Mouse (Mus musculus) G1E (cell line): ENCODE measurements around the gene Neurl1a. TPM values are rescaled to one million over a fixed set of nuclear protein-coding genes. Genes with fewer than 3 reads are reported as not detected.

ENCODE experiments used
- ATAC-seq: 2 replicates; pipeline ENCODE4 v1.8.0; 2016; ENCODE audit warnings: mild to moderate bottlenecking; ENCODE audit not compliant: insufficient number of reproducible peaks, poor library complexity, low FRiP score, severe bottlenecking; ENCODE audit errors: extremely low read depth
- DNase-seq: peaks from one replicate; pipeline ENCODE4 v3.0.0; 2012; ENCODE audit warnings: low spot score
- H3K27me3 ChIP-seq: 2 replicates; pipeline ENCODE4 v1.6.1; 2012; ENCODE audit warnings: mild to moderate bottlenecking, low read length, inconsistent platforms; ENCODE audit not compliant: insufficient read depth
- H3K36me3 ChIP-seq: replicated peaks from 2 replicates; pipeline ENCODE3; 2012; ENCODE audit warnings: mild to moderate bottlenecking, inconsistent platforms
- H3K4me1 ChIP-seq: 2 replicates; pipeline ENCODE4 v1.6.1; 2012; ENCODE audit warnings: low read depth, low read length, inconsistent platforms, mixed read lengths; ENCODE audit not compliant: insufficient read depth
- H3K4me3 ChIP-seq: 2 replicates; pipeline ENCODE4 v1.5.1; 2012; ENCODE audit warnings: low read depth, mild to moderate bottlenecking, inconsistent platforms, low read length, moderate library complexity, mixed read lengths
- H3K9me3 ChIP-seq: replicated peaks from 2 replicates; pipeline ENCODE4 v1.6.1; 2012; ENCODE audit warnings: inconsistent platforms
- CTCF ChIP-seq: IDR thresholded peaks from 2 replicates; pipeline ENCODE4 v1.5.1; 2012; ENCODE audit warnings: low read depth, low read length, inconsistent platforms, mixed read lengths
- GATA1 ChIP-seq: IDR thresholded peaks from 2 replicates; pipeline ENCODE4 v1.6.1; 2012; ENCODE audit warnings: borderline replicate concordance, low read length, inconsistent platforms, mixed read lengths
- GATA2 ChIP-seq: IDR thresholded peaks from 2 replicates; pipeline ENCODE4 v1.6.1; 2012; ENCODE audit warnings: low read depth, low read length, inconsistent platforms, borderline replicate concordance
- POLR2AphosphoS5 ChIP-seq: IDR thresholded peaks from 2 replicates; pipeline ENCODE4 v1.6.1; 2012; ENCODE audit warnings: low read depth, low read length, inconsistent platforms; ENCODE audit not compliant: insufficient replicate concordance
- TAL1 ChIP-seq: conservative IDR thresholded peaks from 2 replicates; pipeline ENCODE4 v1.6.1; 2012; ENCODE audit warnings: low read depth, low read length, inconsistent platforms, mixed read lengths
- polyA plus RNA-seq: library from polyadenylated mRNA; stranded (reverse); fragments of >175 nt; gene quantifications from 2 replicates; pipeline ENCODE4 v1.2.3, GENCODE M21; 2012
- total RNA-seq, 2 experiments: library from RNA; stranded (forward) in 1 of 2; stranded (reverse) in 1 of 2; fragments of 200-1000 nt in 1 of 2; fragments of >200 nt in 1 of 2; fragmentation: Nextera tagmentation in 1 of 2; gene quantifications; 2 replicates each; pipeline ENCODE4 v1.2.3; 2014 to 2017

The Neurl1a gene
- total and polyA plus RNA-seq, 3 experiments, result 0.05 TPM; not detected in 2

DNA sequence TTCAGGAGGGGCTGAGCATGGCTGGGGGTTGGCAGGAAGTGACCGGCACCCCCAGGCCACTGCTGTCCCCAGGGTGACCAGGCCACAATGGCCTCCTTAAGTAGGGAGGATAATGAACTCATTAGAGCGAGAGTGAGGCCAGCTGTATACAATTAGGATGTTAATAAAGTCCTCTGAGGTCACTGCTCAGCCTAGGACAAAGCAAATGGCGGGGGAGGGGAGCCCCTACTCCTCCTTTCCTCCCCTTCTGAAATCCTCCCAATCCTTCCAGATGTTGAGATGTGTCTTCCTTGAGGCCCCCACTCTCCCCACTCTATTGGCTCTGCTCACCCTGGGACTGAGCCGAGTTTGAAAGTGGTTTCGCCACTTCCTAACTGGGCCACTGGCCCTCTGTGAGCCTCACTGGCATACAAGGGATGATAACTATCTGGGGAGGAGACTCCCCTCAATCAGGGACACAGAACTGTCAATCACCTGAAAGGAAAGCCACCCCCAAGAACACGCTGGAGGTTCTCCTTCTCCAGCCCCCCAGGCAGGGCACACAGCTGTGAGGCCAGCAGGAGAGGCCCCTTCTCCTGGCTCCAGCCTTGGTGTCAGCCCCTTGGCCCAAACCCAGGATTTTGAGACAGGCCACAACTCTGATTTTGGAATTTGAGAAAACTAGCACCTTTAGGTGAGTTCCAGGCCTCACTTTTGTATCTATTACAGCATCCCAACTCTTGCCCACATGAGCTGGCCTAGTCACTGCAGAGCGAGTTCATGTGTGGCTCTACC, 112.9 kb downstream of the Neurl1a start:
- H3K36me3 ChIP-seq, result no peaks in the 10 kb centered on the region
- no peak overlapping the region for H3K4me3 ChIP-seq
- no peaks in the 10 kb centered on the region for H3K9me3 ChIP-seq
- TF ChIP-seq GATA1, result no peak
- no peak for TF ChIP-seq TAL1
- no peak for TF ChIP-seq CTCF
- no peak for TF ChIP-seq GATA2
- TF ChIP-seq POLR2AphosphoS5, result no peak
- DNase-seq, result no peak
- ATAC-seq, result no peak
- no peaks in the 10 kb centered on the region for H3K27me3 ChIP-seq
- no peaks in the 10 kb centered on the region for H3K4me1 ChIP-seq

DNA sequence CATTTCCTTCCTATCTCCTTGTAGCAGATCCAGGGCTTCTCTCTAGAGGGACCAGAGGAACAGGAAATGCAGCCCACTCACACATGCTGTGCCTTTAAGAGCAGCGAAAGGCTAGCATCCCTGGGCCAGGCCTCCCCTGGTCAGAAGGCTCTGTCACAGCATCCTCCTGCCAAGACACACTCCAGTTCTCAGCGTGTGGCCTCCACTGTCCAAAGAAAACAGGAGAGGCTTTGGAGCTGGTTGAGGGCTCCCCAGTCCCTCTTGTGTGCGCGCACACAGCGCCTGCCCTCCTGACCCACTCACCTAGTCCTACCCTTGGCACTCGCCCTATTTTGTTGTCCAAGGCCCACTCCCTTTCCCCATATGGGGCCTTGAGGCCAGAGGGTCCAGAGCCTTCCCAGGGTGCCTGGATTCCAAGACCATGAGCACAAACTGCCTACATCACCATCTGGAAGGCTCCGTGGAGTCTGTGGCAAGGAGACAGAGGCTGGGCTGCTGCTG, 113.9 kb downstream of the Neurl1a start:
- Histone ChIP-seq H3K4me1 (no peaks in the 10 kb centered on the region), H3K36me3 (no peaks in the 10 kb centered on the region), H3K27me3 (no peaks in the 10 kb centered on the region), H3K4me3 (no peak overlapping the region), H3K9me3 (no peaks in the 10 kb centered on the region)
- ATAC-seq (no peak), DNase-seq (no peak)
- TF ChIP-seq GATA1, result no peak
- no peak for TF ChIP-seq CTCF
- TF ChIP-seq TAL1, result no peak
- no peak for TF ChIP-seq GATA2
- no peak for TF ChIP-seq POLR2AphosphoS5

DNA sequence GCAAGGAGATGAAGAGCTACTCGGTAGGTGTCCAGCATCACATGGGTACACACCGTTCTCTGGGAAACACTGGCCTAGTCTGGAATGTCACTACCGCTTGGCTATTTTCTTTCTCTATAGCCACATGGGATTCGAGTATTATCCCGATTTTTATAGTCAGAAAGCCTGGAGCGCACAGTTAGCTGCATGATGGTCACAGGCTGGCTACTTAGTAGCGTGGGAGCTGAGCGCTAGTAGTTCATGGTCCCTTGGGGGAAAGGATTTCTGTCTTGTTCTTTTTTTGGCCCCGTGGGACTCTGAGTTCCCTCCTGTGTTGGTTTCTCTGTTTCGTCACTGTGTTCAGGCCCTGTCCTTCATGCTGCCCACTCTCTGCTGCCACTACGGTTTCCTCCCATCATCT, 119.5 kb downstream of the Neurl1a start:
- H3K4me1 ChIP-seq, result no peaks in the 10 kb centered on the region
- H3K9me3 ChIP-seq, result no peaks in the 10 kb centered on the region
- no peak for ATAC-seq
- H3K4me3 ChIP-seq, result no peak overlapping the region
- peaks cover 3% of the 10 kb centered on the region; the same call in 1 of the 2 replicates for H3K27me3 ChIP-seq
- no peak for DNase-seq
- TF ChIP-seq TAL1 (no peak), POLR2AphosphoS5 (no peak), CTCF (no peak), GATA2 (no peak), GATA1 (no peak)
- no peaks in the 10 kb centered on the region for H3K36me3 ChIP-seq

DNA sequence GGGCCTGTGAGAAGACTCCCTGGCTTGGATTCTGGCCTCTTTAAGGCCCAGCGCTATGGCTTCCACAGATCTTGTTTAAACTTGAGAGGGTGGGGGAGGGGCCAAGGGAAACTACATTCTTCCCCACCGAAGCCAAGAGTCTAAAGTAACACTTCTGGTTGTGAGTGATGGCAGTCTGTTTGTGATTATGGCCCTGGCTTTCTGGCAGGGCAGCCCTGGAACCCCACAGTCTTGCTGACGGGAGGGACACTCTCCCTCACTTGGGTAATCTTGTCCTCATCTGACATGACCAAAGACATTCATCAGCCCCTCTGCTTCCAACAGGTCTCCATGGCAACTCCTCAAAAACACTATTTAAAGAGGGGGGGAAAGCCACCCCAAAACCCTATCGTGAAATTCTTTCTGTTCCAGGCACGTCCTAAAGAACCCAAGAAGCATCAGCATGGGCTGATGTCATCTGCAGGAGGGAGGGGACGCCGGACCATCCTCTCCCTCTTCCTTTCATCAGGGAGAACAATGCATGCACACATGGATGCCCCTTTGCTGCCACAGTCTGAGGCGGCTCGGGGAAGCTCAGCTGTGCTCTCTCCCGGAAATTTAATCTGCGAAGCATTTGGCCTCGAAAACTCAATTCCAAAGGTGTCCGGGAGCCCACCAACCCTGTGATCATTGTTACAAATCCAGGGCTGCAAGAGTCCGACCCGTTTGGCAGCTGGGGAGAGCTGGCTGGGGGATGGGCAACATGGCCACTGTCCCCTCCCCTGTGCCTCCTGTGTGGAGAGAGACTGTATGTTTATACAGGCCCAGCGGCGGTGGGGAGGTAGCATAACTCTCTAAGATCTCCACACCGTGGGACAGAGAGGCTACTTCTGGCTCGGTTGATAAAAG, 122.9 kb downstream of the Neurl1a start:
- no peak for ATAC-seq
- H3K9me3 ChIP-seq, result no peaks in the 10 kb centered on the region
- no peak for DNase-seq
- peaks cover 3% of the 10 kb centered on the region; the same call in 1 of the 2 replicates for H3K27me3 ChIP-seq
- no peaks in the 10 kb centered on the region for H3K4me1 ChIP-seq
- no peaks in the 10 kb centered on the region for H3K36me3 ChIP-seq
- TF ChIP-seq GATA2, result no peak
- TF ChIP-seq GATA1, result no peak
- TF ChIP-seq CTCF, result no peak
- TF ChIP-seq POLR2AphosphoS5, result no peak
- TF ChIP-seq TAL1, result no peak
- no peak overlapping the region for H3K4me3 ChIP-seq

DNA sequence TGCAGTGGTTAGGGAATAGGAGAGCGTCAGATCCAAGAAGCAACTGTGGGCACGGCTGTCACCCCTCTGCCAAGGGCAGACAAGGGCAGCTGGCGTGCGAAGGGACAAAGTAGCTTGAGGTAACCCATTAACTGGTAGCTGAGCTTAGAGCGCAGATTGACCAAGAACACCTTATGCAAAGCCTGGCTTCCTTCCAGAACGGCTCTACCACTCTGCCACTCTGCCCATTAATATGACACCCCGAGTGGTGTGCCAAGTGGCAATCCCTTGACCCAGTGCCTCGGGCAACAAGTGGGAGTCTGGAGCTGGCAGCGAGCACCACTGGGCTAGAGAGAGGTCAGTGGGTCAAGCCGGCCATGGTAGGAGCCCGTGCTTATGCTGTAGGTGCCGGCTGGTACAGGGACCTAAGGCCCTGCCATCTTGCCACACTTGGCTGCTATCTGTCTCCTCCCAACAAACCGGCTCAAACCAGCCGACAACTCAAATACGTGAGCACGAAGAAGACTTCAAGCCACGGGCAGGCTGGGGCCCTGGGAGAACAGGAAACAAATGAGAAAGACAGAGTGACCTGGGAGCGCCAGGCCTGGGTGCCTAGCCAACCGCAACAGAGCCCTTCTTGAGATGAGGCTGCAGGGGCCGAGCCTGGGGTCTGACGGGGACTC, 123.7 kb downstream of the Neurl1a start:
- Histone ChIP-seq H3K4me3 (no peak overlapping the region), H3K4me1 (no peaks in the 10 kb centered on the region), H3K36me3 (no peaks in the 10 kb centered on the region), H3K9me3 (no peaks in the 10 kb centered on the region), H3K27me3 (peaks cover 3% of the 10 kb centered on the region; the same call in 1 of the 2 replicates)
- DNase-seq, result no peak
- ATAC-seq, result no peak
- TF ChIP-seq GATA2, result no peak
- no peak for TF ChIP-seq CTCF
- no peak for TF ChIP-seq POLR2AphosphoS5
- TF ChIP-seq TAL1, result no peak
- no peak for TF ChIP-seq GATA1

DNA sequence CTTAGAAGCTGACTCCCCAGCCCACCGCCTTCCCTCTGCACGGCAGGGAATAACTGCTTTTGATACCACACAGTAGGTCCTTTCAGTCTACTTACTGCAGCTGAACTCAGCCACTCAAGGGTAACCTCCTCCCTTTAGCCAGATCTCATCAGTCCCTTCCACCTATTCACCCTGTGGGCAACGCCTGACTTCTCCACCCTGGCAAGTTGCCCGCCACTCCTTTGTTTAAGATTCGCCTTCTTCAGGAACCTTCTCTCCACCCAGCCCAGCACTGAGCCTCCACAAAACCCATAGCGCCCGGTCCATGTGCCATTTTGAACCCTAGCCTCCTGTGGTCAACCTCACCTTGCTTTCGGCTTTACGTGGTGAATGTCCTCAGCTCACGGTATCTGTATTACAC, 124.5 kb downstream of the Neurl1a start:
- ATAC-seq (no peak), DNase-seq (no peak)
- H3K9me3 ChIP-seq, result no peaks in the 10 kb centered on the region
- H3K36me3 ChIP-seq, result no peaks in the 10 kb centered on the region
- TF ChIP-seq GATA2, result no peak
- TF ChIP-seq GATA1, result no peak
- no peak for TF ChIP-seq CTCF
- TF ChIP-seq TAL1, result no peak
- TF ChIP-seq POLR2AphosphoS5, result no peak
- no peak overlapping the region for H3K4me3 ChIP-seq
- no peaks in the 10 kb centered on the region for H3K4me1 ChIP-seq
- peaks cover 3% of the 10 kb centered on the region; the same call in 1 of the 2 replicates for H3K27me3 ChIP-seq
